Comparison of ENCODE assay signal across 29 mouse cellular contexts in the genomic region with DNA sequence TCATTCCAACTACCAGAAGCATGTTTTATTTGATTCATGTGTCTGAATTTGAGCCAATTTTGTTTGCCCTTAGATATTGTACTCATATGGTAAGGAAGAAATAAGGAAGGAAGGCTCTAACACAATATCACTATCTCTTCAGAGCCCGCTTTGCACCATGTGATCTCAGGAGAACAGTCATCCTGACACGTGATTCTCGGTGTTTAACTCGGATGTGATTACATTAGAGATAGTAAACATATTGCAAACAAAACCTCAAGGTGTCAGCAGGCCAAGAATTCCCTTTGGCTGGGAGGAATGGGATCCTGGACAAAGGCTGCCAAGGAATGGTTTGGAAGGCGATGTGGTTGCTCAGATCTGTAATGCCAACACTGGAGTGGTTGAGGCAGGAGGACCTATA. TPM values are rescaled to one million over a fixed set of nuclear protein-coding genes. Genes with fewer than 3 reads are reported as not detected.
"Had no signal": no experiment of that assay in that cellular context is flagged by ENCODE, and none has a peak within 500 bp of the region (broad histone marks: within the 10 kb centered on the region; RNA-seq: fewer than 3 reads in every experiment).

No protein-coding gene starts in this region.

- H3K27ac ChIP-seq: gastrocnemius, adult 2 months; heart, embryonic 10.5 days; hindbrain, embryonic 10.5 days; hindbrain, embryonic 13.5 days; hindbrain, embryonic 15.5 days; hindbrain, postnatal 0 days; kidney, embryonic 15.5 days; kidney, postnatal 0 days; limb, embryonic 13.5 days; limb, embryonic 15.5 days; liver, embryonic 13.5 days; liver, embryonic 15.5 days had no signal

- H3K4me2 ChIP-seq: heart, embryonic 12.5 days; hindbrain, embryonic 13.5 days; hindbrain, embryonic 15.5 days; kidney, embryonic 15.5 days; limb, embryonic 13.5 days; limb, embryonic 15.5 days; liver, embryonic 11.5 days; liver, embryonic 13.5 days; liver, embryonic 15.5 days had no signal

- H3K4me3 ChIP-seq: gastrocnemius, adult 2 months; heart, embryonic 10.5 days; heart, embryonic 12.5 days; hindbrain, embryonic 10.5 days; hindbrain, embryonic 13.5 days; hindbrain, embryonic 15.5 days; kidney, embryonic 15.5 days; limb, embryonic 13.5 days; limb, embryonic 15.5 days; liver, embryonic 13.5 days; liver, embryonic 15.5 days had no signal

- H3K4me1 ChIP-seq: heart, embryonic 10.5 days; heart, embryonic 12.5 days; hindbrain, embryonic 10.5 days; hindbrain, embryonic 13.5 days; hindbrain, embryonic 15.5 days; kidney, embryonic 15.5 days; limb, embryonic 13.5 days; limb, embryonic 15.5 days; liver, embryonic 13.5 days; liver, embryonic 15.5 days had no signal

- H3K27me3 ChIP-seq: heart, embryonic 12.5 days; hindbrain, embryonic 13.5 days; hindbrain, embryonic 15.5 days; kidney, embryonic 15.5 days; limb, embryonic 13.5 days; limb, embryonic 15.5 days; liver, embryonic 13.5 days; liver, embryonic 15.5 days had no signal

- DNase-seq: gastrocnemius, adult 2 months; gastrocnemius, postnatal 10 days; gastrocnemius, postnatal 25 days; heart, postnatal 10 days; heart, postnatal 4 days; kidney, adult 11 months; kidney, adult 2 months; kidney, adult 9 months; kidney, postnatal 14 days; kidney, postnatal 36 days; layer of hippocampus, adult 9-11 months; layer of hippocampus, postnatal 36 days; left cerebral cortex, postnatal 4 days; liver, embryonic 13.5 days had no signal

- ATAC-seq: hindbrain, postnatal 0 days had no signal

- H3K9ac ChIP-seq: heart, embryonic 12.5 days; hindbrain, embryonic 13.5 days; hindbrain, embryonic 15.5 days; kidney, embryonic 15.5 days; limb, embryonic 13.5 days; limb, embryonic 15.5 days; liver, embryonic 13.5 days; liver, embryonic 15.5 days had no signal

- H3K9me3 ChIP-seq: heart, embryonic 10.5 days; heart, embryonic 12.5 days; hindbrain, embryonic 10.5 days; hindbrain, embryonic 13.5 days; hindbrain, embryonic 15.5 days; kidney, embryonic 15.5 days; limb, embryonic 13.5 days; limb, embryonic 15.5 days; liver, embryonic 13.5 days; liver, embryonic 15.5 days had no signal

RNA-seq across cellular contexts. Expression of gene 1700034I23Rik, which starts 35.8 kb away (rescaled TPM):
- total RNA-seq: granulocyte monocyte progenitor cell, adult 5-6 weeks; heart, postnatal 10 days; heart, postnatal 25 days had no signal
- polyA plus RNA-seq: kidney, adult 2 months; kidney, postnatal 0 days; large intestine, adult 2 months; liver, embryonic 15.5 days had no signal
